Mouse (Mus musculus): ENCODE results near the gene Cyp2j9. TPM values are rescaled to one million over a fixed set of nuclear protein-coding genes. Genes with fewer than 3 reads are reported as not detected.
"Not testable (repeated sequence)": the region's sequence is repeated elsewhere in the genome, so short reads cannot be mapped to it uniquely, and the experiment has no call there.

The Cyp2j9 gene
- 3.0 and 3.4 TPM in 2 replicates for polyA plus RNA-seq (2014; fragmentation: Nextera tagmentation; extraction: Ambion mirVana)

DNA sequence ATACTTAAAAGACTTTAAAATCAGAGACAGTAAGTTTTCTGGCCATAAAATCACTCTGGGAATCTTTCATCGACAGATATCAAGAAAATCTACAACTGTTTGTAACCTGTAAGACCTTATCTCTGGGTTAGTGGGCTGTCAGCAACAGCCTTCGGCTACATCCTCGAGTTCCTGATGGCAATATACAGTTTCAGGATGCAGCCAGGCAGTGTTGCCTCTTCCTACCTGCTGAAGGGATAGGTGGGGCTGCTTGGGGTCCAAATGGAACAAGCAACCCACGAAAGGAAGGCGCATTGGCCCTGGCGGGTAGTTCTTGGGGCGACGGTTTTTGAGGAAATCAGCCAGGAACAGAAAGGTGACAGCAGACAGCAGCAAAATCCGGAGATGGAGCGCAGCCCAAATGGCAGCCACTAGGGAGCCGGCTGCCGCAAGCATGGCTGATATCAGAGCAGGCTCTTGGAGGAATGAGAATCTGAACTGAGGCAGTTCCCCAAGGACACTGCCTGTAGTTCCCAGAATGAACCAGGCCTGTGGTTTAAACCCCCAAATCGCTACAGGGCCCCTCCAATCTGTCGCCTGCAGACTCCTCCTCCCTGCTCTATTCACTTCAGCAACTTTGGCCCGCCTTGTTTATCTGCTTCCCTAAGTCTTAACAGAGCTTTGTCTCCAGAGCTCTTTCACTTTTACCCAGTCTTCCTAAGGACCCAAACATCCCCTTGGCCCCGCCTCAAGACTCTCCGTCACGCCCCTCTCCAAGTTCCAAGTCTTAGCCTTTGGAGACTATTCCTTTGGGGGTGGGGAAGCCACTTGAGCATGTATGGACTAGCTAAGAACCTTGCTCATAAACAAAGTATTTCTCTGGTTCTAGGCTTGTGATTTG lies at the start of gene Cyp2j9:
Gene Cyp2j9 (minus strand): TSS at position 668 of the 880 bp plus-strand sequence.
- Histone ChIP-seq H3K9ac (ENCODE audit: low read length) (peak within 1 kb of the TSS; percentile 56), H3K4me1 (ENCODE audit: control insufficient read depth, insufficient read depth, low read length) (peaks cover 4% of the 10 kb centered on the region; the same call in 1 of the 2 replicates), H3K4me3 (ENCODE audit: low read depth, low read length) (peak within 1 kb of the TSS; percentile 24), H3K9me3 (replicated peaks; ENCODE audit: control insufficient read depth, low read length) (no peaks in the 10 kb centered on the region), H3K36me3 (ENCODE audit: control insufficient read depth, insufficient read depth, low read length) (no peaks in the 10 kb centered on the region), H3K27ac (ENCODE audit: low read depth, low read length) (peak within 1 kb of the TSS; percentile 61), H3K27me3 (replicated peaks; ENCODE audit: control insufficient read depth, insufficient read depth, low read length) (no peaks in the 10 kb centered on the region), H3K4me2 (ENCODE audit: low read length) (peak within 1 kb of the TSS; percentile 61)
- peak; percentile 85 for DNase-seq (ENCODE audit: low spot score)
- ATAC-seq = peak; percentile 94
- 7% methylated on average over 18 of the region's 18 CpGs for WGBS

GRCm38 (mm10) chr4:96635455-96635854 lies 44.1 kb upstream of the Cyp2j9 start:
- H3K9ac ChIP-seq (ENCODE audit: low read length) = no peak overlapping the region
- H3K36me3 ChIP-seq (ENCODE audit: control insufficient read depth, insufficient read depth, low read length) = no peaks in the 10 kb centered on the region
- no peak for ATAC-seq
- DNase-seq (ENCODE audit: low spot score) = no peak
- H3K27ac ChIP-seq (ENCODE audit: low read depth, low read length) = no peak overlapping the region
- H3K9me3 ChIP-seq (replicated peaks; ENCODE audit: control insufficient read depth, low read length) = no peaks in the 10 kb centered on the region
- H3K4me2 ChIP-seq (ENCODE audit: low read length) = no peak overlapping the region
- H3K27me3 ChIP-seq (replicated peaks; ENCODE audit: control insufficient read depth, insufficient read depth, low read length) = no peaks in the 10 kb centered on the region
- no peaks in the 10 kb centered on the region for H3K4me1 ChIP-seq (ENCODE audit: control insufficient read depth, insufficient read depth, low read length)
- 90% methylated on average over 1 of the region's 1 CpGs for WGBS
- no peak overlapping the region for H3K4me3 ChIP-seq (ENCODE audit: low read depth, low read length)

GRCm38 (mm10) chr4:96622474-96622873 lies 31.1 kb upstream of the Cyp2j9 start:
- Histone ChIP-seq H3K9me3 (replicated peaks; ENCODE audit: control insufficient read depth, low read length) (no peaks in the 10 kb centered on the region), H3K4me3 (ENCODE audit: low read depth, low read length) (no peak overlapping the region), H3K36me3 (ENCODE audit: control insufficient read depth, insufficient read depth, low read length) (no peaks in the 10 kb centered on the region), H3K9ac (ENCODE audit: low read length) (no peak overlapping the region), H3K4me1 (ENCODE audit: control insufficient read depth, insufficient read depth, low read length) (no peaks in the 10 kb centered on the region), H3K4me2 (ENCODE audit: low read length) (no peak overlapping the region), H3K27me3 (replicated peaks; ENCODE audit: control insufficient read depth, insufficient read depth, low read length) (no peaks in the 10 kb centered on the region), H3K27ac (ENCODE audit: low read depth, low read length) (no peak overlapping the region)
- no peak for DNase-seq (ENCODE audit: low spot score)
- no peak for ATAC-seq
- WGBS = 96% methylated on average over 1 of the region's 1 CpGs

GRCm38 (mm10) chr4:96591791-96592150 lies 393 bp upstream of the Cyp2j9 start:
- Histone ChIP-seq H3K36me3 (ENCODE audit: control insufficient read depth, insufficient read depth, low read length) (no peaks in the 10 kb centered on the region), H3K4me1 (ENCODE audit: control insufficient read depth, insufficient read depth, low read length) (peaks cover 4% of the 10 kb centered on the region; the same call in 1 of the 2 replicates), H3K4me2 (ENCODE audit: low read length) (peak overlapping the region; percentile 61), H3K9ac (ENCODE audit: low read length) (no peak overlapping the region; the same call in 1 of the 2 replicates), H3K27ac (ENCODE audit: low read depth, low read length) (no peak overlapping the region), H3K4me3 (ENCODE audit: low read depth, low read length) (peak overlapping the region; percentile 24), H3K9me3 (replicated peaks; ENCODE audit: control insufficient read depth, low read length) (no peaks in the 10 kb centered on the region), H3K27me3 (replicated peaks; ENCODE audit: control insufficient read depth, insufficient read depth, low read length) (no peaks in the 10 kb centered on the region)
- DNase-seq (ENCODE audit: low spot score) = peak; percentile 89
- WGBS = 8% methylated on average over 4 of the region's 4 CpGs
- peak; percentile 89 for ATAC-seq

GRCm38 (mm10) chr4:96581425-96582088 lies 9.8 kb downstream of the Cyp2j9 start:
- Histone ChIP-seq H3K4me1 (ENCODE audit: control insufficient read depth, insufficient read depth, low read length) (no peaks in the 10 kb centered on the region), H3K9ac (ENCODE audit: low read length) (no peak overlapping the region), H3K4me3 (ENCODE audit: low read depth, low read length) (no peak overlapping the region), H3K27ac (ENCODE audit: low read depth, low read length) (no peak overlapping the region), H3K4me2 (ENCODE audit: low read length) (no peak overlapping the region), H3K27me3 (replicated peaks; ENCODE audit: control insufficient read depth, insufficient read depth, low read length) (no peaks in the 10 kb centered on the region), H3K9me3 (replicated peaks; ENCODE audit: control insufficient read depth, low read length) (no peaks in the 10 kb centered on the region), H3K36me3 (ENCODE audit: control insufficient read depth, insufficient read depth, low read length) (no peaks in the 10 kb centered on the region)
- DNase-seq (ENCODE audit: low spot score) (peak; percentile 13), ATAC-seq (no peak)
- 52% methylated on average over 1 of the region's 1 CpGs for WGBS

DNA sequence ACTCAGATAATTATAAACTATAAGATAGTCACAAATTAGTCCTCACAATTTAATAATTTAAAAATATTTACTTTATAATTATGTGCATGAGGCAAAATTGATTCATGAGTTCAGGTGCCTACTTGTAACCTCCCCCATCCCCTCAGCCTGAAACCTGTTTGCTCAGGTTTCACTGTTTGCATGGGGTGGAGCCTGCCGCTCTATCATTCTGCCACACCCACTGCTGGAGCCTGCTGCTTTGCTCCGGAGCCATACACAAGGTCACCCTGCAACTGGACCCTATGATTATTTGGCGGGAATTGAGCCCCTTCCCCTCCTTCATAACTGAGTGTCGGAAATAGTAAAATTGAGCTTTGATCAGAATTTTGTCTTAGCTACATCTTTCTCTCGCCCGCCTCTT lies 11.0 kb downstream of the Cyp2j9 start:
- WGBS = 54% methylated on average over 6 of the region's 6 CpGs
- ATAC-seq; H3K9ac ChIP-seq (ENCODE audit: low read length); H3K27me3 ChIP-seq (replicated peaks; ENCODE audit: control insufficient read depth, insufficient read depth, low read length); H3K4me1 ChIP-seq (ENCODE audit: control insufficient read depth, insufficient read depth, low read length); H3K4me2 ChIP-seq (ENCODE audit: low read length); DNase-seq (ENCODE audit: low spot score); H3K4me3 ChIP-seq (ENCODE audit: low read depth, low read length); H3K27ac ChIP-seq (ENCODE audit: low read depth, low read length); H3K36me3 ChIP-seq (ENCODE audit: control insufficient read depth, insufficient read depth, low read length); H3K9me3 ChIP-seq (replicated peaks; ENCODE audit: control insufficient read depth, low read length): not testable (repeated sequence)

DNA sequence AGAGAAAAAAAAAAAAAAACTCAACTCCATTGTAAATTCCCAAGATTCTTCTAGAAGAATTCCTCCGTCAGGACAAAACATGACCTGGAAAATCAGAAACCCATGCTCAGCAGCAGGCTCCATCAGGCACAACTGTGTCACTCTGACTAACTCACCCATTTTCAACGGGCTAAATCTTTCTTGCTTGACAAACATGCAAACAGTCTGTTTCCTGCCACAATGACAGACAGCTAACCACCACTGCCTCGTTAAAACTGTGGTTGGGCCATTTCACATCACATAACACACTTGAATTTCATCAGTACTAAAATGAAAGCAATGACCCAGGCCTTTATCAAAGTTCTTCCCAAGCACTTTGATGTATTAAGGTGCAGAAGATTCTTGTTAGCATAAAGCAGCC lies 21.9 kb downstream of the Cyp2j9 start:
- Histone ChIP-seq H3K9ac (ENCODE audit: low read length) (no peak overlapping the region), H3K27ac (ENCODE audit: low read depth, low read length) (no peak overlapping the region), H3K4me1 (ENCODE audit: control insufficient read depth, insufficient read depth, low read length) (no peaks in the 10 kb centered on the region), H3K27me3 (replicated peaks; ENCODE audit: control insufficient read depth, insufficient read depth, low read length) (no peaks in the 10 kb centered on the region), H3K4me2 (ENCODE audit: low read length) (no peak overlapping the region), H3K36me3 (ENCODE audit: control insufficient read depth, insufficient read depth, low read length) (no peaks in the 10 kb centered on the region), H3K4me3 (ENCODE audit: low read depth, low read length) (no peak overlapping the region), H3K9me3 (replicated peaks; ENCODE audit: control insufficient read depth, low read length) (no peaks in the 10 kb centered on the region)
- WGBS = 36% methylated on average over 3 of the region's 3 CpGs
- DNase-seq (ENCODE audit: low spot score) = no peak
- no peak for ATAC-seq

DNA sequence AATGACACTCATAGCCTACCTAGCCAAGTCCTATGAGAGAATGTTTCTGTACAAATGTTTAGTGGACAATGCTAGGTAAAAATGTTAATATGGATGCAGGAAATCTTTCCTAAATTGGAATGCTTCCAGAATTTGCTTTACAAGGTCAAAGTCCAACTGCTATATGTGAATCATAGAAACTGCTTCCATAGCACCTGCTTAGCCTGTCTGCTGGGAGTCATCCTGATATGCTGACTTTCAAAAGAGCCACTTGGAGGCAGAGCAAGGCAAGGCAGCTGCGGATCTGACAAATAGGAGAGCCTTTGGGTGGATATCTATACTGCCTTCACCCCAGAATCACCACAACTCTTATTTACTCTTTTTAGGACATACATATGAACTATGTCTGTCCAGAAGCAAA lies 23.4 kb downstream of the Cyp2j9 start:
- 65% methylated on average over 1 of the region's 1 CpGs for WGBS
- Histone ChIP-seq H3K9ac (ENCODE audit: low read length) (no peak overlapping the region), H3K4me2 (ENCODE audit: low read length) (no peak overlapping the region), H3K36me3 (ENCODE audit: control insufficient read depth, insufficient read depth, low read length) (no peaks in the 10 kb centered on the region), H3K9me3 (replicated peaks; ENCODE audit: control insufficient read depth, low read length) (no peaks in the 10 kb centered on the region), H3K27ac (ENCODE audit: low read depth, low read length) (no peak overlapping the region), H3K4me1 (ENCODE audit: control insufficient read depth, insufficient read depth, low read length) (no peaks in the 10 kb centered on the region), H3K27me3 (replicated peaks; ENCODE audit: control insufficient read depth, insufficient read depth, low read length) (no peaks in the 10 kb centered on the region), H3K4me3 (ENCODE audit: low read depth, low read length) (no peak overlapping the region)
- no peak for DNase-seq (ENCODE audit: low spot score)
- ATAC-seq = no peak

GRCm38 (mm10) chr4:96565808-96566207 lies 25.6 kb downstream of the Cyp2j9 start:
- Histone ChIP-seq H3K36me3 (ENCODE audit: control insufficient read depth, insufficient read depth, low read length) (no peaks in the 10 kb centered on the region), H3K4me2 (ENCODE audit: low read length) (no peak overlapping the region), H3K27ac (ENCODE audit: low read depth, low read length) (no peak overlapping the region), H3K9ac (ENCODE audit: low read length) (no peak overlapping the region), H3K9me3 (replicated peaks; ENCODE audit: control insufficient read depth, low read length) (no peaks in the 10 kb centered on the region), H3K27me3 (replicated peaks; ENCODE audit: control insufficient read depth, insufficient read depth, low read length) (no peaks in the 10 kb centered on the region), H3K4me1 (ENCODE audit: control insufficient read depth, insufficient read depth, low read length) (no peaks in the 10 kb centered on the region), H3K4me3 (ENCODE audit: low read depth, low read length) (no peak overlapping the region)
- ATAC-seq (no peak), DNase-seq (ENCODE audit: low spot score) (no peak)
